Mouse (Mus musculus) ES-Bruce4 (cell line): ENCODE results near the gene Cdc7. TPM values are rescaled to one million over a fixed set of nuclear protein-coding genes. Genes with fewer than 3 reads are reported as not detected.
A peak's percentile ranks its signal among the peaks of the same experiment; 100 is the strongest.

Experiments used
- H3K27ac ChIP-seq: 2 replicates; pipeline ENCODE4 v1.5.1; 2012; ENCODE audit warnings: low read length, inconsistent platforms; ENCODE audit not compliant: insufficient read depth
- H3K27me3 ChIP-seq: 2 replicates; pipeline ENCODE4 v1.6.1; 2012; ENCODE audit warnings: mild to moderate bottlenecking, low read length, inconsistent platforms; ENCODE audit not compliant: control insufficient read depth, poor library complexity, insufficient read depth, severe bottlenecking
- H3K36me3 ChIP-seq: 2 replicates; pipeline ENCODE4 v1.6.1; 2012; ENCODE audit warnings: inconsistent platforms, mild to moderate bottlenecking, low read length, moderate library complexity; ENCODE audit not compliant: control insufficient read depth, poor library complexity, insufficient read depth, severe bottlenecking
- H3K4me1 ChIP-seq: one replicate; pipeline ENCODE4 v1.8.1; 2011; ENCODE audit warnings: low read length; ENCODE audit not compliant: control insufficient read depth, insufficient read depth
- H3K4me3 ChIP-seq: 2 replicates; pipeline ENCODE4 v1.5.1; 2011; ENCODE audit warnings: low read depth, mild to moderate bottlenecking, low read length
- H3K9ac ChIP-seq: 2 replicates; pipeline ENCODE4 v1.6.1; 2012; ENCODE audit warnings: low read depth, mild to moderate bottlenecking, inconsistent platforms; ENCODE audit not compliant: poor library complexity, severe bottlenecking
- H3K9me3 ChIP-seq: replicated peaks from 2 replicates; pipeline ENCODE4 v1.6.1; 2012; ENCODE audit warnings: mild to moderate bottlenecking, low read length, inconsistent platforms; ENCODE audit not compliant: control insufficient read depth, poor library complexity, insufficient read depth, severe bottlenecking
- CTCF ChIP-seq: IDR thresholded peaks from one replicate; pipeline ENCODE4 v1.8.1; 2011; ENCODE audit warnings: low read depth, low read length
- EP300 ChIP-seq: IDR thresholded peaks from 2 replicates; pipeline ENCODE4 v1.6.1; 2011; ENCODE audit warnings: low read depth, low read length; ENCODE audit not compliant: insufficient read depth
- POLR2A ChIP-seq: IDR thresholded peaks from one replicate; pipeline ENCODE4 v1.8.1; 2011; ENCODE audit warnings: low read length; ENCODE audit not compliant: insufficient read depth
- polyA plus RNA-seq: library from polyadenylated mRNA; stranded (reverse); fragments of >200 nt; gene quantifications from 2 replicates; pipeline ENCODE4 v1.2.4, GENCODE M21; 2011; ENCODE audit warnings: low read depth; ENCODE audit not compliant: missing spikeins, insufficient read depth, insufficient read length

Gene Cdc7
- polyA plus RNA-seq, 1 experiment, result 49.9 TPM

GRCm38 (mm10) chr5:106985594-106985993, 21.5 kb downstream of the Cdc7 start:
- TF ChIP-seq EP300 (no peak), POLR2A (no peak), CTCF (no peak)
- Histone ChIP-seq H3K4me3 (no peak overlapping the region), H3K9me3 (no peaks in the 10 kb centered on the region), H3K27me3 (no peaks in the 10 kb centered on the region), H3K36me3 (peaks cover 19% of the 10 kb centered on the region), H3K4me1 (no peaks in the 10 kb centered on the region), H3K27ac (no peak overlapping the region), H3K9ac (no peak overlapping the region)

GRCm38 (mm10) chr5:106989181-106989580, 25.1 kb downstream of the Cdc7 start:
- no peaks in the 10 kb centered on the region for H3K27me3 ChIP-seq
- no peaks in the 10 kb centered on the region for H3K4me1 ChIP-seq
- TF ChIP-seq EP300 (no peak), CTCF (no peak), POLR2A (no peak)
- H3K36me3 ChIP-seq, result no peaks in the 10 kb centered on the region; the same call in none of the 2 replicates
- H3K9ac ChIP-seq, result no peak overlapping the region
- no peak overlapping the region for H3K4me3 ChIP-seq
- no peak overlapping the region for H3K27ac ChIP-seq
- no peaks in the 10 kb centered on the region for H3K9me3 ChIP-seq

GRCm38 (mm10) chr5:106989786-106990185, 25.7 kb downstream of the Cdc7 start:
- Histone ChIP-seq H3K9ac (no peak overlapping the region), H3K4me3 (no peak overlapping the region), H3K27me3 (no peaks in the 10 kb centered on the region), H3K9me3 (no peaks in the 10 kb centered on the region), H3K27ac (no peak overlapping the region), H3K36me3 (no peaks in the 10 kb centered on the region; the same call in 1 of the 2 replicates), H3K4me1 (no peaks in the 10 kb centered on the region)
- no peak for TF ChIP-seq POLR2A

GRCm38 (mm10) chr5:106990639-106991299, 26.6 kb downstream of the Cdc7 start:
- Histone ChIP-seq H3K36me3 (no peaks in the 10 kb centered on the region), H3K9ac (no peak overlapping the region), H3K4me1 (no peaks in the 10 kb centered on the region), H3K27me3 (no peaks in the 10 kb centered on the region), H3K4me3 (no peak overlapping the region), H3K9me3 (no peaks in the 10 kb centered on the region), H3K27ac (no peak overlapping the region)
- TF ChIP-seq POLR2A, result no peak
- TF ChIP-seq CTCF, result peak; percentile 64

- TF ChIP-seq EP300 (no peak), CTCF (no peak), POLR2A (no peak)
- no peak overlapping the region for H3K27ac ChIP-seq
These were observed 27.3 kb downstream of the Cdc7 start for GRCm38 (mm10) chr5:106991300-106991929.

GRCm38 (mm10) chr5:106994716-106995115, 30.6 kb downstream of the Cdc7 start:
- no peak overlapping the region for H3K27ac ChIP-seq
- TF ChIP-seq EP300 (no peak), CTCF (no peak), POLR2A (no peak)

More at GRCm38 (mm10) chr5:106991300-106991929, 27.3 kb downstream of the Cdc7 start:
- Histone ChIP-seq H3K9me3 (no peaks in the 10 kb centered on the region), H3K4me3 (no peak overlapping the region), H3K4me1 (no peaks in the 10 kb centered on the region), H3K9ac (no peak overlapping the region), H3K27me3 (no peaks in the 10 kb centered on the region), H3K36me3 (no peaks in the 10 kb centered on the region)

More at GRCm38 (mm10) chr5:106994716-106995115, 30.6 kb downstream of the Cdc7 start:
- Histone ChIP-seq H3K36me3 (no peaks in the 10 kb centered on the region), H3K27me3 (no peaks in the 10 kb centered on the region), H3K4me1 (no peaks in the 10 kb centered on the region), H3K9ac (no peak overlapping the region), H3K9me3 (no peaks in the 10 kb centered on the region), H3K4me3 (no peak overlapping the region)
